In genomic region chr2:127662708-127663107, GRCm38 (mm10) we compare ENCODE assay signal across 36 mouse cellular contexts. TPM values are rescaled to one million over a fixed set of nuclear protein-coding genes. Genes with fewer than 3 reads are reported as not detected.
"Had no signal": no experiment of that assay in that cellular context is flagged by ENCODE, and none has a peak within 500 bp of the region (broad histone marks: within the 10 kb centered on the region; RNA-seq: fewer than 3 reads in every experiment).

No protein-coding gene starts in this region.

- H3K27ac ChIP-seq: left cerebral cortex, adult 2 months; limb, embryonic 10.5 days; limb, embryonic 12.5 days; limb, embryonic 13.5 days; limb, embryonic 15.5 days; liver, embryonic 12.5 days; liver, embryonic 13.5 days; liver, embryonic 14.5 days; liver, embryonic 15.5 days; lung, embryonic 15.5 days; macrophage; midbrain, embryonic 10.5 days; midbrain, embryonic 12.5 days; midbrain, embryonic 13.5 days; midbrain, embryonic 15.5 days had no signal

- H3K4me2 ChIP-seq: limb, embryonic 12.5 days; limb, embryonic 13.5 days; limb, embryonic 15.5 days; liver, embryonic 11.5 days; liver, embryonic 12.5 days; liver, embryonic 13.5 days; liver, embryonic 15.5 days; lung, embryonic 14.5 days; lung, embryonic 15.5 days; midbrain, embryonic 11.5 days; midbrain, embryonic 12.5 days; midbrain, embryonic 13.5 days; midbrain, embryonic 15.5 days had no signal

- ATAC-seq: liver, embryonic 12.5 days; liver, postnatal 0 days; lung, postnatal 0 days; midbrain, embryonic 13.5 days; midbrain, embryonic 15.5 days; midbrain, embryonic 16.5 days had no signal

- H3K4me3 ChIP-seq: left cerebral cortex, adult 2 months; limb, embryonic 10.5 days; limb, embryonic 12.5 days; limb, embryonic 13.5 days; limb, embryonic 15.5 days; liver, embryonic 12.5 days; liver, embryonic 13.5 days; liver, embryonic 15.5 days; lung, embryonic 15.5 days; megakaryocyte, embryonic 14.5 days; midbrain, embryonic 10.5 days; midbrain, embryonic 12.5 days; midbrain, embryonic 13.5 days; midbrain, embryonic 15.5 days; myocyte had no signal

- H3K4me1 ChIP-seq: limb, embryonic 10.5 days; limb, embryonic 12.5 days; limb, embryonic 13.5 days; limb, embryonic 15.5 days; liver, embryonic 12.5 days; liver, embryonic 13.5 days; liver, embryonic 15.5 days; lung, embryonic 15.5 days; megakaryocyte, embryonic 14.5 days; midbrain, embryonic 10.5 days; midbrain, embryonic 12.5 days; midbrain, embryonic 13.5 days; midbrain, embryonic 15.5 days had no signal

- H3K9me3 ChIP-seq: limb, embryonic 10.5 days; limb, embryonic 12.5 days; limb, embryonic 13.5 days; limb, embryonic 15.5 days; liver, embryonic 12.5 days; liver, embryonic 13.5 days; liver, embryonic 15.5 days; lung, embryonic 15.5 days; midbrain, embryonic 10.5 days; midbrain, embryonic 12.5 days; midbrain, embryonic 13.5 days; midbrain, embryonic 15.5 days had no signal

- DNase-seq: left cerebral cortex, postnatal 4 days; liver; liver, embryonic 13.5 days; liver, postnatal 0 days; lung, adult 18-20 months; lung, adult 2 months; lung, embryonic 14.5 days; lung, postnatal 10 days; lung, postnatal 14 days; lung, postnatal 36 days; lung, postnatal 4 days; midbrain, embryonic 14.5 days had no signal

- H3K9ac ChIP-seq: limb, embryonic 12.5 days; limb, embryonic 13.5 days; limb, embryonic 15.5 days; liver, embryonic 12.5 days; liver, embryonic 13.5 days; liver, embryonic 14.5 days; liver, embryonic 15.5 days; liver, postnatal 0 days; lung, embryonic 14.5 days; lung, embryonic 15.5 days; midbrain, embryonic 12.5 days; midbrain, embryonic 13.5 days; midbrain, embryonic 15.5 days had no signal

- H3K36me3 ChIP-seq: limb, embryonic 10.5 days; limb, embryonic 12.5 days; limb, embryonic 13.5 days; limb, embryonic 15.5 days; liver, embryonic 12.5 days; liver, embryonic 13.5 days; liver, embryonic 15.5 days; lung, embryonic 15.5 days; midbrain, embryonic 10.5 days; midbrain, embryonic 12.5 days; midbrain, embryonic 13.5 days; midbrain, embryonic 15.5 days had no signal

RNA-seq across cellular contexts. Expression of gene Mal, which starts 6.2 kb away (rescaled TPM):
- total RNA-seq: megakaryocyte progenitor cell, adult 5-6 weeks; megakaryocyte-erythroid progenitor cell, adult 5-6 weeks; monocyte, adult 5-6 weeks had no signal
- polyA plus RNA-seq: liver, embryonic 12.5 days; liver, embryonic 16.5 days; macrophage had no signal
